Mouse (Mus musculus): ENCODE results near the gene Radil. TPM values are rescaled to one million over a fixed set of nuclear protein-coding genes. Genes with fewer than 3 reads are reported as not detected.

The Radil gene
- polyA plus RNA-seq, 1 experiment = not detected

DNA sequence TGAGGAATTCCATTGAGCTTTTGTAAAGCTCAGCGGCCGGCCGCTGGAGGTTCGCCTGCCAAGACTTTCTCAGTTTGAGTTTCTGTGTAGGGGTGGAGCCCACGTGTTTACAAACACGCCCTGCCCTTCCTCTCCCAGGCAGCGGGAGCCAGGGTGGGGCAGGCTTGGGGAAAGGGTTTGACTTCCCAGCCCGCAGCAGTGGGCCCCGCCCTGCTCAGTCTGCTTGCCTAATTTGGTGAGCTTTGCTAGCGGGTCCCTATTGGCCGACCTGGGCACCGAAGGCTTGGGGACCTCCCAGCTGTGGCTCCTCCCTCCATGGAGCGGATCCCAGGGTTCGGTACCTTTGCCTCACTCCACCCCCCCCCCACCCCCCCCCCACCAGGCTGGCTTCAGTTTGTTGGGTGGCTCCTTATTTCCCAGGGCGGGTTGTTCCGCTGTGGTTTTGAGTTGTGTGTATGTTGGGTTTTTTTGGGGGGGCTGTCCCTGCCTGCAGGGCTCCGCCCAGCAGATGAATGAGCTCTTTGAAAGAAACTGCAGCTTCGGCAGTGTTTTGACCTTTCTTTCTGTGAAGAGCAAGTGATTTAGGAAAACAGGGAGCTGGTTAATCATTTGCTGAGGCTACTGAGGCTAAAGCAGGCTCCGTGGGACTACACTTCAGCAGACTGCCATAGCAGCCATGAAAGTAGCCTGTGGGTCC lies 110.3 kb downstream of the Radil start:
- H3K4me3 ChIP-seq (ENCODE audit: insufficient read depth, low read depth, low read length) = peak overlapping the region; percentile 13; the same call in 1 of the 2 replicates
- H3K4me1 ChIP-seq (ENCODE audit: control insufficient read depth, insufficient read depth, low read length) = peaks cover 45% of the 10 kb centered on the region
- H3K27ac ChIP-seq (ENCODE audit: insufficient read depth, low read depth, low read length) = no peak overlapping the region; the same call in 1 of the 2 replicates
- TF ChIP-seq CTCF (IDR thresholded peaks at IDR 0.05; ENCODE audit: insufficient read depth, low read depth, low read length) (no peak), POLR2A (IDR thresholded peaks at IDR 0.05; ENCODE audit: insufficient read depth, low read depth, low read length) (no peak)
- WGBS = 6% methylated on average over 19 of the region's 19 CpGs

GRCm38 (mm10) chr5:142439911-142440432 lies 110.9 kb downstream of the Radil start:
- WGBS = 24% methylated on average over 12 of the region's 12 CpGs
- H3K4me1 ChIP-seq (ENCODE audit: control insufficient read depth, insufficient read depth, low read length) = peaks cover 40% of the 10 kb centered on the region
- 0 out of 2 replicates have a peak overlapping the region, but pooled peaks have one; percentile 3 for H3K27ac ChIP-seq (ENCODE audit: insufficient read depth, low read depth, low read length)
- TF ChIP-seq POLR2A (IDR thresholded peaks at IDR 0.05; ENCODE audit: insufficient read depth, low read depth, low read length) = no peak
- 0 out of 2 replicates have a peak overlapping the region, but pooled peaks have one; percentile 13 for H3K4me3 ChIP-seq (ENCODE audit: insufficient read depth, low read depth, low read length)

- TF ChIP-seq POLR2A (IDR thresholded peaks at IDR 0.05; ENCODE audit: insufficient read depth, low read depth, low read length) = no peak
- H3K4me3 ChIP-seq (ENCODE audit: insufficient read depth, low read depth, low read length) = no peak overlapping the region
- 83% methylated on average over 16 of the region's 16 CpGs for WGBS
- H3K4me1 ChIP-seq (ENCODE audit: control insufficient read depth, insufficient read depth, low read length) = peaks cover 43% of the 10 kb centered on the region
- H3K27ac ChIP-seq (ENCODE audit: insufficient read depth, low read depth, low read length) = no peak overlapping the region
These were observed 112.4 kb downstream of the Radil start for GRCm38 (mm10) chr5:142438380-142438938.

DNA sequence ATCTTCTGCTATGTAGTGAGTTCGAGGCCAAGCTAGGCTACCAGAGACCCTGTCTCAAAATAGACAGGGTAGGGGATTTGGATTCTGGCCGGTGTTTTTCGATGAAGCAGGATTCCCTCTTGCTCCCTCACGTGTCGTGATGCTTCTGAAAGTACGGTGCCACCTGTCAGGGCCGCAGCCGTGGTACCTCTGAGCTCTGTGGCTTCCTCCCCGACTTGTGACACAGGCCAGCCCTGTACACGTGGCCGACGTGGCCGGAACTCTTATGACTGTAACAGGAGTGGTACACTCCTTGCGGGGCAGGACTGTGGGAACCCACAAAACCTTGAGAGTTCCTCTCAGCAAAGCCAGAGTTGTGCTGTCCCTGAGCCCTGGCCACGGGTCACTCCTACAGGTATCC lies 115.2 kb downstream of the Radil start:
- H3K4me3 ChIP-seq (ENCODE audit: insufficient read depth, low read depth, low read length) = no peak overlapping the region
- H3K4me1 ChIP-seq (ENCODE audit: control insufficient read depth, insufficient read depth, low read length) = peaks cover 47% of the 10 kb centered on the region
- TF ChIP-seq POLR2A (IDR thresholded peaks at IDR 0.05; ENCODE audit: insufficient read depth, low read depth, low read length) (no peak), CTCF (IDR thresholded peaks at IDR 0.05; ENCODE audit: insufficient read depth, low read depth, low read length) (no peak)
- no peak overlapping the region for H3K27ac ChIP-seq (ENCODE audit: insufficient read depth, low read depth, low read length)
- WGBS = 96% methylated on average over 15 of the region's 15 CpGs

Other genes starting within 250 kb of the Radil start
- not detected in 2 replicates for gene Foxk1, start 149.6 kb downstream of the Radil start, polyA plus RNA-seq (2012; ENCODE audit: insufficient read depth, insufficient read length, low replicate concordance, missing spikeins)
- gene Ap5z1, start 87.2 kb downstream of the Radil start, polyA plus RNA-seq (2012; ENCODE audit: insufficient read depth, insufficient read length, low replicate concordance, missing spikeins) = not detected in 2 replicates
- not detected in 2 replicates for gene Papolb, start 21.0 kb downstream of the Radil start, polyA plus RNA-seq (2012; ENCODE audit: insufficient read depth, insufficient read length, low replicate concordance, missing spikeins)
- not detected in 2 replicates for gene Mmd2, start 57.7 kb upstream of the Radil start, polyA plus RNA-seq (2012; ENCODE audit: insufficient read depth, insufficient read length, low replicate concordance, missing spikeins)
- gene Wipi2, start 76.6 kb upstream of the Radil start, polyA plus RNA-seq (2012; ENCODE audit: insufficient read depth, insufficient read length, low replicate concordance, missing spikeins) = not detected in 2 replicates
- gene Slc29a4, start 141.4 kb upstream of the Radil start, polyA plus RNA-seq (2012; ENCODE audit: insufficient read depth, insufficient read length, low replicate concordance, missing spikeins) = not detected in 2 replicates

Data from olfactory bulb, adult 2 months (tissue).